Mouse (Mus musculus) limb, embryonic 11.5 days (tissue): ENCODE measurements at regions not wholly inside any gene's neighbourhood (a gene's known extent, or its start where the extent isn't known, plus 50 kb on each side); places are given as distances from the start of the nearest gene placed in this dataset.
A peak's percentile ranks its signal among the peaks of the same experiment; 100 is the strongest.
"Not testable (repeated sequence)": the region's sequence is repeated elsewhere in the genome, so short reads cannot be mapped to it uniquely, and the experiment has no call there.

ENCODE experiments used
- ATAC-seq: fragments of 200-750 bp; cut with Nextera tagmentation; 2 replicates; pipeline ENCODE4 v1.8.0; 2017; ENCODE audit warnings: low read depth; ENCODE audit not compliant: insufficient number of reproducible peaks, low FRiP score, low TSS enrichment
- DNase-seq: peaks from one replicate; pipeline ENCODE4 v3.0.0-alpha.2; 2015; ENCODE audit warnings: low spot score
- H3K27ac ChIP-seq: fragments of 300-500 bp; sonication (generic); replicated peaks from 2 replicates; pipeline ENCODE4 v1.5.1; 2014; ENCODE audit warnings: low read depth, mild to moderate bottlenecking, low read length
- H3K27me3 ChIP-seq: fragments of 300-500 bp; sonication (generic); 2 replicates; pipeline ENCODE4 v1.6.1; 2014; ENCODE audit warnings: mild to moderate bottlenecking, low read length, mixed read lengths; ENCODE audit not compliant: control insufficient read depth, insufficient read depth
- H3K36me3 ChIP-seq: fragments of 300-500 bp; sonication (generic); 2 replicates; pipeline ENCODE4 v1.6.1; 2014; ENCODE audit warnings: mild to moderate bottlenecking, low read length, moderate library complexity, mixed read lengths; ENCODE audit not compliant: control insufficient read depth, insufficient read depth
- H3K4me1 ChIP-seq: fragments of 300-500 bp; sonication (generic); 2 replicates; pipeline ENCODE4 v1.6.1; 2014; ENCODE audit warnings: low read length, mixed read lengths; ENCODE audit not compliant: control insufficient read depth, insufficient read depth
- H3K4me2 ChIP-seq: fragments of 300-500 bp; sonication (generic); 2 replicates; pipeline ENCODE4 v1.6.1; 2014; ENCODE audit warnings: low read depth, mild to moderate bottlenecking, moderate library complexity; ENCODE audit not compliant: severe bottlenecking
- H3K4me3 ChIP-seq: fragments of 300-500 bp; sonication (generic); 2 replicates; pipeline ENCODE4 v1.5.1; 2014; ENCODE audit warnings: low read depth, low read length
- H3K9ac ChIP-seq: fragments of 300-500 bp; sonication (generic); 2 replicates; pipeline ENCODE4 v1.6.1; 2014; ENCODE audit warnings: mild to moderate bottlenecking, low read length
- H3K9me3 ChIP-seq: fragments of 300-500 bp; sonication (generic); 2 replicates; pipeline ENCODE4 v1.6.1; 2016; ENCODE audit warnings: low read length; ENCODE audit not compliant: control insufficient read depth
- WGBS: fragments of 180-500 bp; shearing (Covaris S2); extraction: QIAGEN DNeasy Blood & Tissue Kit; methylation state at CpG from one replicate; pipeline ENCODE4 v1.1.7; 2014; 5-methylcytosine and 5-hydroxymethylcytosine counted together

GRCm38 (mm10) chr14:120805816-120806552, 105.0 kb upstream of the Ipo5 start:
- H3K4me2 ChIP-seq, H3K9me3 ChIP-seq, H3K4me3 ChIP-seq, H3K27me3 ChIP-seq, H3K27ac ChIP-seq, H3K9ac ChIP-seq, H3K4me1 ChIP-seq, ATAC-seq, H3K36me3 ChIP-seq: not testable (repeated sequence)
- peak; percentile 42 for DNase-seq
- 51% methylated on average over 12 of the region's 12 CpGs for WGBS

- 49% methylated on average over 3 of the region's 10 CpGs for WGBS
- Histone ChIP-seq H3K9me3 (no peaks in the 10 kb centered on the region), H3K9ac (no peak overlapping the region), H3K27me3 (no peaks in the 10 kb centered on the region), H3K36me3 (no peaks in the 10 kb centered on the region), H3K27ac (no peak overlapping the region), H3K4me1 (peaks cover 2% of the 10 kb centered on the region; the same call in 1 of the 2 replicates), H3K4me3 (no peak overlapping the region), H3K4me2 (no peak overlapping the region)
- no peak for ATAC-seq
- DNase-seq, result no peak
Observed at GRCm38 (mm10) chr14:120806553-120806893, 104.5 kb upstream of the Ipo5 start.

GRCm38 (mm10) chr14:120809321-120809720, 101.7 kb upstream of the Ipo5 start:
- H3K9me3 ChIP-seq, result no peaks in the 10 kb centered on the region
- H3K4me1 ChIP-seq, result peaks cover 2% of the 10 kb centered on the region; the same call in 1 of the 2 replicates
- no peaks in the 10 kb centered on the region for H3K27me3 ChIP-seq
- no peak overlapping the region for H3K27ac ChIP-seq
- ATAC-seq (no peak), DNase-seq (no peak)
- no peak overlapping the region for H3K4me2 ChIP-seq
- H3K9ac ChIP-seq, result no peak overlapping the region
- no peak overlapping the region for H3K4me3 ChIP-seq
- H3K36me3 ChIP-seq, result no peaks in the 10 kb centered on the region
- WGBS, result 89% methylated on average over 6 of the region's 6 CpGs

- no peak overlapping the region for H3K4me3 ChIP-seq
- H3K36me3 ChIP-seq, result no peaks in the 10 kb centered on the region
- DNase-seq (no peak), ATAC-seq (no peak)
- no peaks in the 10 kb centered on the region for H3K9me3 ChIP-seq
- H3K27me3 ChIP-seq, result no peaks in the 10 kb centered on the region
- WGBS, result 90% methylated on average over 9 of the region's 9 CpGs
- no peak overlapping the region for H3K4me2 ChIP-seq
- no peaks in the 10 kb centered on the region for H3K4me1 ChIP-seq
- no peak overlapping the region for H3K27ac ChIP-seq
- H3K9ac ChIP-seq, result no peak overlapping the region
Observed at GRCm38 (mm10) chr14:120813938-120814337, 97.1 kb upstream of the Ipo5 start.

- 88% methylated on average over 3 of the region's 3 CpGs for WGBS
- ATAC-seq, H3K4me2 ChIP-seq, H3K36me3 ChIP-seq, H3K27ac ChIP-seq, H3K4me3 ChIP-seq, H3K9ac ChIP-seq, DNase-seq, H3K9me3 ChIP-seq, H3K4me1 ChIP-seq, H3K27me3 ChIP-seq: not testable (repeated sequence)
Observed at GRCm38 (mm10) chr14:120815126-120815525, 95.9 kb upstream of the Ipo5 start.

GRCm38 (mm10) chr14:120816529-120816928, 94.5 kb upstream of the Ipo5 start:
- no peaks in the 10 kb centered on the region for H3K27me3 ChIP-seq
- ATAC-seq (no peak), DNase-seq (no peak)
- H3K27ac ChIP-seq, result no peak overlapping the region
- H3K9me3 ChIP-seq, result no peaks in the 10 kb centered on the region
- H3K4me3 ChIP-seq, result no peak overlapping the region
- H3K9ac ChIP-seq, result no peak overlapping the region
- 94% methylated on average over 2 of the region's 2 CpGs for WGBS
- H3K36me3 ChIP-seq, result no peaks in the 10 kb centered on the region
- H3K4me1 ChIP-seq, result no peaks in the 10 kb centered on the region
- no peak overlapping the region for H3K4me2 ChIP-seq

- 85% methylated on average over 4 of the region's 4 CpGs for WGBS
- Histone ChIP-seq H3K4me1 (no peaks in the 10 kb centered on the region), H3K27ac (no peak overlapping the region), H3K4me2 (no peak overlapping the region), H3K4me3 (no peak overlapping the region), H3K9me3 (no peaks in the 10 kb centered on the region), H3K9ac (no peak overlapping the region), H3K27me3 (no peaks in the 10 kb centered on the region), H3K36me3 (no peaks in the 10 kb centered on the region)
- ATAC-seq, result no peak
- no peak for DNase-seq
Observed at GRCm38 (mm10) chr14:120826187-120826586, 84.8 kb upstream of the Ipo5 start.

GRCm38 (mm10) chr14:120830389-120830835, 80.6 kb upstream of the Ipo5 start:
- ATAC-seq, H3K9me3 ChIP-seq, H3K4me2 ChIP-seq, H3K4me3 ChIP-seq, H3K4me1 ChIP-seq, H3K27ac ChIP-seq, H3K36me3 ChIP-seq, H3K9ac ChIP-seq, H3K27me3 ChIP-seq: not testable (repeated sequence)
- 29% methylated on average over 20 of the region's 20 CpGs for WGBS
- peak; percentile 53 for DNase-seq

- no peaks in the 10 kb centered on the region for H3K36me3 ChIP-seq
- no peaks in the 10 kb centered on the region for H3K9me3 ChIP-seq
- H3K9ac ChIP-seq, result no peak overlapping the region
- H3K4me3 ChIP-seq, result no peak overlapping the region
- H3K27me3 ChIP-seq, result no peaks in the 10 kb centered on the region
- ATAC-seq, result no peak
- no peak overlapping the region for H3K27ac ChIP-seq
- H3K4me1 ChIP-seq, result peaks cover 4% of the 10 kb centered on the region; the same call in 1 of the 2 replicates
- no peak overlapping the region for H3K4me2 ChIP-seq
- no peak for DNase-seq
- 45% methylated on average over 5 of the region's 5 CpGs for WGBS
Observed at GRCm38 (mm10) chr14:120831397-120831796, 79.6 kb upstream of the Ipo5 start.
